Mouse (Mus musculus) thymus, adult 2 months (tissue): Measurements from ENCODE around the gene Agxt. TPM values are rescaled to one million over a fixed set of nuclear protein-coding genes. Genes with fewer than 3 reads are reported as not detected.

Experiments
- DNase-seq: peaks from one replicate; pipeline ENCODE4 v3.0.0; 2021
- H3K27ac ChIP-seq: fragments of 200-500 bp; 2 replicates; pipeline ENCODE4 v1.5.1; 2012; ENCODE audit warnings: low read length, control low read depth; ENCODE audit not compliant: control insufficient read depth, insufficient read depth
- H3K27me3 ChIP-seq: fragments of 200-500 bp; 2 replicates; pipeline ENCODE4 v1.6.1; 2012; ENCODE audit warnings: mild to moderate bottlenecking, low read length, moderate library complexity, mixed read lengths; ENCODE audit not compliant: control insufficient read depth, insufficient read depth
- H3K36me3 ChIP-seq: fragments of 200-500 bp; 2 replicates; pipeline ENCODE4 v1.6.1; 2012; ENCODE audit warnings: mild to moderate bottlenecking, low read length, moderate library complexity; ENCODE audit not compliant: control insufficient read depth, insufficient read depth
- H3K4me1 ChIP-seq: fragments of 200-500 bp; replicated peaks from 2 replicates; pipeline ENCODE4 v1.6.1; 2012; ENCODE audit warnings: low read length; ENCODE audit not compliant: control insufficient read depth, insufficient read depth
- H3K4me3 ChIP-seq: fragments of 200-500 bp; 2 replicates; pipeline ENCODE4 v1.5.1; 2012; ENCODE audit warnings: mild to moderate bottlenecking, low read length, control low read depth, moderate library complexity; ENCODE audit not compliant: control insufficient read depth, insufficient read depth
- CTCF ChIP-seq: fragments of 200-500 bp; IDR thresholded peaks from 2 replicates; pipeline ENCODE4 v1.5.1; 2012; ENCODE audit warnings: mild to moderate bottlenecking, control low read depth, low read length, moderate library complexity, borderline replicate concordance; ENCODE audit not compliant: control insufficient read depth, poor library complexity, insufficient read depth; ENCODE audit errors: extremely low read depth
- POLR2A ChIP-seq: fragments of 200-500 bp; IDR thresholded peaks from 2 replicates; pipeline ENCODE4 v1.6.1; 2012; ENCODE audit warnings: mild to moderate bottlenecking, low read length, control low read depth, moderate library complexity; ENCODE audit not compliant: control insufficient read depth, poor library complexity, insufficient read depth; ENCODE audit errors: extremely low read depth
- WGBS: fragments of 180-500 bp; shearing (Covaris S2); methylation state at CpG from one replicate; pipeline ENCODE4 v1.1.7; 2018; 5-methylcytosine and 5-hydroxymethylcytosine counted together
- polyA plus RNA-seq: library from polyadenylated mRNA; depleted of rRNA; stranded (reverse); fragments of >200 nt; gene quantifications from 2 replicates; pipeline ENCODE4 v1.2.3, GENCODE M21; 2012; rRNA removed

Agxt gene
- polyA plus RNA-seq, result 0.23 and 0.78 TPM in 2 replicates

- no peak for DNase-seq
- no peak for TF ChIP-seq CTCF
- no peak for TF ChIP-seq POLR2A
- H3K27ac ChIP-seq, result no peak within 1 kb of the TSS
- no peaks in the 10 kb centered on the region for H3K27me3 ChIP-seq
- WGBS, result 89% methylated on average over 12 of the region's 12 CpGs
- H3K4me1 ChIP-seq, result no peaks in the 10 kb centered on the region
- no peaks in the 10 kb centered on the region for H3K36me3 ChIP-seq
- H3K4me3 ChIP-seq, result no peak within 1 kb of the TSS
These were observed at the start of gene Agxt for GRCm38 (mm10) chr1:93135036-93135526. TSS of gene Agxt (plus strand) at chr1:93135240.

DNA sequence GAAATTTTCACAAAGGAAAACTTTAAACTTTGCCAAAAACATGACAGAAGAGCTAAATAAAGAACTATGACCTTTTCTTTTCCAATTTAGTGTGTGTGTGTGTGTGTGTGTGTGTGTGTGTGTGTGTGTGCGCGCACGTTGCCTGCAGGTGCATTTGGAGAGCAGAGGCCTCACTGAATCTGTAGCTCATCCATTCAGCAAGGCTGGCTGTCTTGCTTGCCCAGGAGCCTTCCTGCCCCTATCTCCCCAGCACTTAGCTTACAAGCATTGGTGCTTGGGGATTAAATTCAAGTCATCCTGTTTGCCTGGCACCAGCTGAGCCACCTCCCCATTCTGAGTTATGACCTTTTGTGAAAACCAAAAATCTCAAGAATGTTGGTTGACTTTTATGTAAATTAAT lies 42.5 kb upstream of the Agxt start:
- H3K36me3 ChIP-seq, result no peaks in the 10 kb centered on the region
- WGBS, result 79% methylated on average over 3 of the region's 3 CpGs
- TF ChIP-seq CTCF, result no peak
- no peak for TF ChIP-seq POLR2A

GRCm38 (mm10) chr1:93098956-93099355 lies 36.1 kb upstream of the Agxt start:
- H3K27ac ChIP-seq, result no peak overlapping the region
- WGBS, result 93% methylated on average over 5 of the region's 5 CpGs
- H3K36me3 ChIP-seq, result no peaks in the 10 kb centered on the region
- no peak overlapping the region for H3K4me3 ChIP-seq
- no peaks in the 10 kb centered on the region for H3K4me1 ChIP-seq
- TF ChIP-seq CTCF, result no peak
- no peak for TF ChIP-seq POLR2A
- DNase-seq, result no peak
- H3K27me3 ChIP-seq, result peaks cover 8% of the 10 kb centered on the region; the same call in 1 of the 2 replicates

More for the DNA sequence above, 42.5 kb upstream of the Agxt start:
- Histone ChIP-seq H3K27me3 (no peaks in the 10 kb centered on the region), H3K27ac (no peak overlapping the region), H3K4me1 (no peaks in the 10 kb centered on the region), H3K4me3 (no peak overlapping the region)
- no peak for DNase-seq

DNA sequence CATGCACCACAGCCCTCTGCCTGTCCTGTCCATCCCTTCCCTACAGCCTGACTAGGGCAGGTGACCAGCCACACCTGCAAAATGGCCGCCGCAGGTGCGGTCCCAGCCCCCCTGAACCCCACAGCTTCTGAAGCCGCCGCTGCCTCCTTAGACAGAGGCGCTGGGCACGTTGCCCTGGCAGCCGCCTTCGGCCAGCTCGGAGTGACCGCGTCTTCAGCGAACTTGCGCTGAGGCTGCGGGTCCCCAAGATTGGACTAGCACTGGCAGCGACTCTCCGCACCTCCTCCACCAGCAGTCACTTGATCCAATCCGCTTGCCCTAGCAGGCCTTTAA lies 34.8 kb upstream of the Agxt start:
- no peaks in the 10 kb centered on the region for H3K36me3 ChIP-seq
- no peak overlapping the region for H3K27ac ChIP-seq
- no peak for DNase-seq
- H3K27me3 ChIP-seq, result peaks cover 8% of the 10 kb centered on the region; the same call in 1 of the 2 replicates
- no peaks in the 10 kb centered on the region for H3K4me1 ChIP-seq
- 15% methylated on average over 18 of the region's 18 CpGs for WGBS
- H3K4me3 ChIP-seq, result no peak overlapping the region
- no peak for TF ChIP-seq CTCF
- TF ChIP-seq POLR2A, result no peak

DNA sequence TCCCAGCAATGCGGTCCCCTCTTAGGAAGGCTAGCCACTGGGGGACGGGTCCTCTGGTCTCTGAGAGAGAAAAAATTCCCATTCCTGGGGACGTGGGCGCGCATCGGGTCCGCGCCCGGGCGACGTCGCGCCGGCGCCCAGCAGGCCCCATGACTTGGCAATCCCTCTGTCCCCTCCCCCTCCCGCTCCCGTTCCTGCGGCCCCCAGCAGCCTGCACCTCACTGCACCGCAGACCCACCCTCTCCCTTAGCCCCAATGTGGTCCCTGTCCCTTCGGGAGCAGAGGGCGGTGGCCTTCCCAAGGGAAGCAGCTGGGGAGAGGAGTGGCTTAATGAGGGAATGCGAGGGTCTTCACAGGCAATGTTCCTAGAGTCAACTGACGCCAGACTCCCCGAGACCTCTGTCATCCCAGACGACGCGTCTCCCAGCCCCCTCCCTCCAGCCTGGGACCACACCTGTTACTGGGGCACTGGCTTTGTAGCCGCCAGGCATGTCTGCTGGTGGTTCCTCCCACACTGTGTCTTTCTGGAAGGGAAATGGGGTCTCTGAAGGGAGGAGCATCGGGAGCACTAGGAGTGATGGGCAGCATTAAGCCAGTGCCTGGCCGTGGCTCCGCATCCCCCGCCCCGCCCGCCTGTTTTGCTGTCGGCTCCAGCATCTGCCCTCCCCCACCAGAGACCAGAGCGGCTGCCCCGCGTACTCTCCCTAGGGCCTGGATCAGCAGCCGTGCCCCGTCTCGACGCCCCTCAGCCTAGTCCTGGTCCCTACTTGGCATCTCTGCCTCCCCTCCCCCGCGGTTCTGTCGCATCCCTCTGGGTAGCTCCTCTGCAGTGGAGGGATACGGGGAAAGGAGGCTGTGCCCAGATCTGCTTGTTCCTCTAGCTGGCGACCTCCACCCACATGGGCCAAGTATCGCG lies 34.2 kb upstream of the Agxt start:
- no peak for TF ChIP-seq POLR2A
- TF ChIP-seq CTCF, result no peak
- no peak for DNase-seq
- no peak overlapping the region for H3K27ac ChIP-seq
- H3K36me3 ChIP-seq, result no peaks in the 10 kb centered on the region
- no peak overlapping the region for H3K4me3 ChIP-seq
- WGBS, result 5% methylated on average over 49 of the region's 49 CpGs
- no peaks in the 10 kb centered on the region for H3K4me1 ChIP-seq
- peaks cover 8% of the 10 kb centered on the region; the same call in 1 of the 2 replicates for H3K27me3 ChIP-seq

DNA sequence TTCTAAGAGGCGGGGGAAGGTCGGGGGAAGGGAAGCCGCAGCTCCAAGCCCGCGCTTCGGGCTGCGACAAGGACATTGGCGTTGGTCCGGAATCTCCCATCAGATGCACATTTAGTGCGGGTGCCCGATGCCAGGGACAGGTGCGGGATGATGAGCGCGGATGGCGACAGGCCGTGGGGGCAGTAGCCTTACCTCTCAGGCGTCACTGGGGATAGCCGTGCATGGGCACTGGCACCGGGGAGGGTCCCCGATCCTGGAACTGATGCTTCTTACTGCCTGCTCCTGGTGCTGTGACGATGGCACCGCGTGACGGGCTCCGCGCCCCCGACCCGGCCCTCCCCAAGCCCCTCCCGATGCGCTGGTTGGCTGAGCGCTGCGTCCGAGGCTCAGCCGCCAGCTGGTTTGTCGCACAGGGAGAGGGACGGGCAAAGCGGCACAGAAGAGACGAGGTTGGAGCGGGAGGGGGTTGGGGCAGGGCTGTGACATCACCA lies 33.4 kb upstream of the Agxt start, which contains the start of gene Kif1a:
TSS of gene Kif1a (minus strand) at position 381 of the 491 bp plus-strand sequence.
- TF ChIP-seq POLR2A, result no peak
- TF ChIP-seq CTCF, result no peak
- Histone ChIP-seq H3K27me3 (peaks cover 8% of the 10 kb centered on the region; the same call in 1 of the 2 replicates), H3K27ac (no peak within 1 kb of the TSS), H3K4me1 (no peaks in the 10 kb centered on the region), H3K4me3 (no peak within 1 kb of the TSS), H3K36me3 (no peaks in the 10 kb centered on the region)
- no peak for DNase-seq
- WGBS, result 3% methylated on average over 39 of the region's 39 CpGs
